Mouse (Mus musculus) CH12.LX (cell line): ENCODE data around the gene Tnni1.

Source experiments
- CTCF ChIP-seq, 2 experiments: IDR thresholded peaks in 1 of 2; conservative IDR thresholded peaks in 1 of 2; 2 replicates each; pipeline ENCODE4 v1.5.1; 2011 to 2012; ENCODE audit warnings: low read depth in 2 of 2, low read length in 2 of 2, improper control_type of control experiment in 1 of 2, inconsistent platforms in 1 of 2, mild to moderate bottlenecking in 1 of 2, moderate library complexity in 1 of 2
- EP300 ChIP-seq: IDR thresholded peaks from 2 replicates; pipeline ENCODE4 v1.6.1; 2011; ENCODE audit warnings: low read length, improper control_type of control experiment
- MEF2A ChIP-seq: IDR thresholded peaks from 2 replicates; pipeline ENCODE4 v1.6.1; 2014; ENCODE audit warnings: low read depth, mild to moderate bottlenecking, inconsistent platforms, low read length, improper control_type of control experiment, borderline replicate concordance
- POLR2A ChIP-seq: IDR thresholded peaks from 2 replicates; pipeline ENCODE4 v1.6.1; 2011; ENCODE audit warnings: low read depth, mild to moderate bottlenecking, improper control_type of control experiment, low read length

GRCm38 (mm10) chr1:135781220-135781619 is 2.0 kb downstream of the Tnni1 start:
- TF ChIP-seq POLR2A (no peak), CTCF (conservative IDR thresholded peaks at IDR 0.05 in 1 of 2, IDR thresholded peaks at IDR 0.05 in 1 of 2; ENCODE audit: low read depth in 2 of 2, low read length in 2 of 2) (peak; percentile 65 to 97), MEF2A (no peak), EP300 (no peak)
